Mouse (Mus musculus): Measurements from ENCODE around the gene Kremen1.

DNA sequence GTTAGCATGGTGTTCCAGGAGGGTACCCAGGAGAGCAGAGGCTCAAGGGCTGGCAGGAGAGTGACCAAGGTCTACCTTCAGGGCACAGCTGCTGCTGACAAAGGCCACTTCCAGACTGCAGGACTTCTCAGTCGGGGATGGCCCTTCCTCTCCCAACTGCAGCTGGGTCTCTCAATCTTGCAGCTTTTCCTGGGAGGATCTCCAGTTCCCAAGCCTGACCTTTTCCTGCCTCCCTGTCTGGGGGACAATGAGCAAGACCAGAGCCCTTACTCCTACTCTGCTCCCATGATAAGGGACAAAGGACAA, 67.8 kb downstream of the Kremen1 start:
- TF ChIP-seq CTCF (conservative IDR thresholded peaks at IDR 0.05; ENCODE audit: low read length) = no peak
- TF ChIP-seq NANOG (IDR thresholded peaks at IDR 0.05; ENCODE audit: borderline replicate concordance, low read length) = no peak
- no peak for TF ChIP-seq POU5F1 (IDR thresholded peaks at IDR 0.05; ENCODE audit: borderline replicate concordance, low read length)
